Comparison of ENCODE assay signal across 7 mouse cellular contexts in genomic region chr6:146577310-146578109, GRCm38 (mm10). TPM values are rescaled to one million over a fixed set of nuclear protein-coding genes. Genes with fewer than 3 reads are reported as not detected.
DNase-seq lines count a peak whose midpoint lies in the region; ATAC-seq lines count a peak whose summit lies in the region.

Ints13 (minus strand) TSS chr6:146577835.

- H3K36me3 ChIP-seq in intestine, embryonic 16.5 days (ENCODE audit: control insufficient read depth, insufficient read depth, low read length): no peaks in the 10 kb centered on the region
- H3K36me3 ChIP-seq in midbrain, embryonic 11.5 days (ENCODE audit: control insufficient read depth, insufficient read depth, low read length): no peaks in the 10 kb centered on the region

- peak within 1 kb of the TSS; percentile 72 for H3K4me2 ChIP-seq in intestine, embryonic 16.5 days (ENCODE audit: low read depth, low read length)
- H3K4me2 ChIP-seq in midbrain, embryonic 11.5 days: peak within 1 kb of the TSS; percentile 83

- H3K9ac ChIP-seq in intestine, embryonic 16.5 days (ENCODE audit: low read depth, low read length): peak within 1 kb of the TSS; percentile 96
- H3K9ac ChIP-seq in midbrain, embryonic 11.5 days (ENCODE audit: low read length): peak within 1 kb of the TSS; percentile 93

- H3K9me3 ChIP-seq in intestine, embryonic 16.5 days (ENCODE audit: control insufficient read depth, low read length): no peaks in the 10 kb centered on the region
- no peaks in the 10 kb centered on the region for H3K9me3 ChIP-seq in midbrain, embryonic 11.5 days (ENCODE audit: control insufficient read depth, low read length)

- peak within 1 kb of the TSS; percentile 77 for H3K4me3 ChIP-seq in intestine, embryonic 16.5 days (ENCODE audit: low read length)
- H3K4me3 ChIP-seq in midbrain, embryonic 11.5 days (ENCODE audit: low read depth, low read length): peak within 1 kb of the TSS; percentile 96

- under 1% methylated on average over 77 of the region's 77 CpGs for WGBS in intestine, embryonic 16.5 days
- under 1% methylated on average over 72 of the region's 77 CpGs for WGBS in midbrain, embryonic 11.5 days

- H3K4me1 ChIP-seq in intestine, embryonic 16.5 days (ENCODE audit: control insufficient read depth, insufficient read depth, low read length): peaks cover 9% of the 10 kb centered on the region; the same call in 1 of the 2 replicates
- H3K4me1 ChIP-seq in midbrain, embryonic 11.5 days (ENCODE audit: control insufficient read depth, insufficient read depth, low read length): peaks cover 14% of the 10 kb centered on the region

- DNase-seq in adrenal gland, adult 8-10 months: peak; percentile 96
- DNase-seq in embryo, embryonic 9.5 days (ENCODE audit: extremely low spot score): peak; percentile 96
- peak; percentile 97 to 98 for DNase-seq in gastrocnemius, postnatal 4 days (ENCODE audit: low spot score in 2 of 2)
- DNase-seq in left cerebral cortex, postnatal 36 days (ENCODE audit: low spot score in 2 of 2): peak; percentile 95 to 96
- peak; percentile 100 for DNase-seq in midbrain, embryonic 11.5 days (ENCODE audit: low spot score, missing footprints)
- peak; percentile 99 for DNase-seq in skeletal muscle tissue, adult 2 months (ENCODE audit: low read depth, low spot score)

- peak; percentile 98 for ATAC-seq in intestine, embryonic 16.5 days
- peak; percentile 95 for ATAC-seq in midbrain, embryonic 11.5 days (ENCODE audit: low FRiP score)

- peak within 1 kb of the TSS; percentile 97 for H3K27ac ChIP-seq in intestine, embryonic 16.5 days (ENCODE audit: low read length)
- H3K27ac ChIP-seq in midbrain, embryonic 11.5 days (ENCODE audit: low read depth, low read length): peak within 1 kb of the TSS; percentile 74

- H3K27me3 ChIP-seq in intestine, embryonic 16.5 days (replicated peaks; ENCODE audit: control insufficient read depth, insufficient read depth, low read length): no peaks in the 10 kb centered on the region
- H3K27me3 ChIP-seq in midbrain, embryonic 11.5 days (ENCODE audit: control insufficient read depth, insufficient read depth, low read length): no peaks in the 10 kb centered on the region

- intact Hi-C loops in left cerebral cortex, postnatal 36 days (cut with DNase I): loop anchor here (10.0 kb wide), 1 partner anchor 163 kb away; no protein-coding TSS in a partner anchor

RNA-seq across cellular contexts. Expression of gene Ints13, which starts in this region (rescaled TPM):
- 10 to 100 TPM; 30.0 to 55.3 (median 40.2) TPM for total RNA-seq in adrenal gland, adult 8-10 months (2022)
- 10 to 100 TPM; 21.3 to 27.6 TPM for total RNA-seq in gastrocnemius, postnatal 4 days (2021)
- 44.3 and 47.4 TPM in 2 replicates for polyA plus RNA-seq in intestine, embryonic 16.5 days (2015; fragmentation: Nextera tagmentation; extraction: Ambion mirVana)
- total RNA-seq in left cerebral cortex, postnatal 36 days (2021): 10 to 100 TPM; 26.8 to 43.6 TPM
- 101 TPM in 2 replicates for polyA plus RNA-seq in midbrain, embryonic 11.5 days (2014; fragmentation: Nextera tagmentation; extraction: Ambion mirVana)

Comparison
In these comparisons a context has a peak if more than half of its experiments do, and no peak if none do; other contexts are left out.
1. Peak in every context shown above with its lines: DNase-seq, ATAC-seq, H3K4me3 ChIP-seq and H3K27ac ChIP-seq.